Mouse (Mus musculus) bone marrow, adult 2 months (tissue): ENCODE results near the gene Glt1d1.

Source experiments
- CTCF ChIP-seq: fragments of 200-500 bp; IDR thresholded peaks from 2 replicates; pipeline ENCODE4 v1.5.1; 2011; ENCODE audit warnings: low read length, control low read depth; ENCODE audit not compliant: control insufficient read depth, insufficient read depth
- POLR2A ChIP-seq: fragments of 200-500 bp; IDR thresholded peaks from 2 replicates; pipeline ENCODE4 v1.6.1; 2011; ENCODE audit warnings: low read depth, mild to moderate bottlenecking, control low read depth, low read length, borderline replicate concordance; ENCODE audit not compliant: control insufficient read depth

DNA sequence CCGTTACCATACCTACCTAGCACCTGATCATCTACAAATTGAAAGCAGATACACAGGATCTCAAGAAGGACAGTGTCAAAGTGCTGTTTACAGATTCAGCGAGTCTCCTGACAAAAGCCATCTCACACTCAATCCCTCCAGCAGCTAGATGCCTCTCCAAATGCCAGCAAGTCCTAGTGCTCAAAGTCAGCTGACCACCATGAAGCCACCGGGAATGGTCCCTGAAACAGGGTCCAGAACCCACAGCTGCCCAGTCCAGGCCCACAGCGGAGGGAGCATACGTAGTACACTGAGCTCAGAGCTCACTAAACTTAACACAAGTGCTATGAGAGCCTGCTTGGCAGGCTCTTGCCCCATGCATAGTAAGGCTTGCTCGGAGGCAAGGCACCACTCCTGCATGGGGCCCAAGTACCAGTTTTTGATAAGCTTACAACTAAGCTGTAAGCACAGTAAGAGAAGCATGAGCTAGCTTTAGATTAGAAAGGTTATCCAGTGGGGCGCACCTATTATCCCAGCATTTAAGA lies 22.8 kb upstream of the Glt1d1 start:
- TF ChIP-seq CTCF: no peak
- TF ChIP-seq POLR2A: no peak
